Mouse (Mus musculus) olfactory bulb, adult 2 months (tissue): ENCODE measurements around the gene Arhgap45.

Experiments
- CTCF ChIP-seq: fragments of 200-500 bp; IDR thresholded peaks from 2 replicates; pipeline ENCODE4 v1.5.1; 2012; ENCODE audit warnings: low read depth, mild to moderate bottlenecking, low read length, moderate library complexity; ENCODE audit not compliant: insufficient read depth
- POLR2A ChIP-seq: fragments of 200-500 bp; IDR thresholded peaks from 2 replicates; pipeline ENCODE4 v1.6.1; 2012; ENCODE audit warnings: mild to moderate bottlenecking, low read depth, low read length, moderate library complexity; ENCODE audit not compliant: insufficient read depth

DNA sequence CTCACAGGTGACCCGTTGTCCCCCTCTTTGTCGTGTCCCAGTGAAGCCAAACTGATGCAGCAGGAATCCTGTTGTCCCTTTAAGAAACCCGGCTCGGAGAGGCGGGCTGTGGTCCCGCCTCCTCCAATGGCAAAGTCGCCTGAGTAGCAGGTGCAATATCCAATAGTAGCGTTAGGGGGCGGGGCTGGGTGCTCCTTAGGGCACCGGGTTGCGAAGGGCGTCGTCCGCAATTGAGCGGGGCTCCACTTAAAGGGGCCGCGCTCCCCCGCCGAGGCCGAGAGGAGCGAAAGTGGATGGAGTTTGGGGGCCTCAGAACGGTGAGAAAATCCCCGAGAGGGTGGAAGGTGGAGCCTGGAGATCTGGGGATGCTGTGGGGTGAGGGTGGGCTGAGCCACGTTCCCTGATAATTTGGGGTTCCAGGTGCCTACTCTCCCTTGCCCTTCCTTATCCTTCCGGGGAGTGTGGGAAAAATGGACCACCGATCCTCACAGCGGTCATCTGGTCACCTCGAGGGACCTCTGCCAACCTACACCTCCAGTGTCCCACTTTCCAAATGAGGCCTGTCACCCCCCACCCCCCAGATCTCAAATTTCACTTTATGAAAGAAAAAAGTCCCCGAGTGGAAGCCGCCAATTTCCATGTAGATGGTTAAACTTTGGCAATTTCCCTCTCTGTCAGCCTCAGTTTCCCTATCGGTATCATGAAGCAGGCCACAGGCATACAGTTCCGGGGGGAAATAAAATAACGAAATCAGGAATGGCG is 20.0 kb upstream of the Arhgap45 start, which contains the start of gene Abca7:
- no peak for TF ChIP-seq POLR2A
- no peak for TF ChIP-seq CTCF
